16 mouse cellular contexts compared by ENCODE assay signal in the genomic region with DNA sequence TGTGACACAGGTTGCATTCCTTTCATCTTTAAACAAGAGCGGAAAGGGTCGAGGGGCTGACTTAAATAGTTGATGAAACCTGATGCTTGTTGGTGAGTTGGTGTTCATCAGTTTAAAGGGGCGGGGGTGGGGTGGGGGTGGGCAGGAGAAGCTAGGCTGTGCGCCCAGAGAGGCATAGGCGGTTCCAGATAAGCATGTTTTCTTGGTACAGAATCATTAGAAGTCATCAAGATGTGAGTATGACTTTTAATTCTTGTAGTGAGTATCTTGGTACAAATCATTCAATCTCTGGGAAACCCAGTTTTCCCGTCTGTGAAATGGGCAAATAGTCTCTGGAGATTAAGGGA. TPM values are rescaled to one million over a fixed set of nuclear protein-coding genes. Genes with fewer than 3 reads are reported as not detected.
DNase-seq lines count a peak whose midpoint lies in the region; ATAC-seq and TF ChIP-seq lines count a peak whose summit lies in the region.
"Had no signal": no experiment of that assay in that cellular context is flagged by ENCODE, and none has a peak within 500 bp of the region (broad histone marks: within the 10 kb centered on the region; RNA-seq: fewer than 3 reads in every experiment).

No protein-coding gene starts in this region.

- no peaks in the 10 kb centered on the region for H3K27me3 ChIP-seq in heart, embryonic 13.5 days (replicated peaks)
- no peaks in the 10 kb centered on the region for H3K27me3 ChIP-seq in E14TG2a.4 (ENCODE audit: insufficient read depth, low read length)
- no peaks in the 10 kb centered on the region for H3K27me3 ChIP-seq in liver, embryonic 13.5 days
- H3K27me3 ChIP-seq: CH12.LX; stomach, embryonic 15.5 days had no signal

- 54% methylated on average over 6 of the region's 6 CpGs for WGBS in heart, embryonic 13.5 days
- 27% methylated on average over 6 of the region's 6 CpGs for WGBS in liver, embryonic 13.5 days (ENCODE audit: insufficient replicate concordance)

- no peak for DNase-seq in heart, postnatal 25 days (ENCODE audit: low spot score)
- DNase-seq in c-Kit-positive CD71-positive TER-119-positive erythroid progenitor cells, embryonic 14.5 days (ENCODE audit: low spot score): peak; percentile 16
- DNase-seq in liver, embryonic 13.5 days: no peak
- no peak for DNase-seq in adrenal gland, postnatal 14 days
- no peak for DNase-seq in neural tube, embryonic 10.5 days (ENCODE audit: extremely low spot score, low spot score)
- DNase-seq: adrenal gland, adult 8-10 months; cerebellum, adult 11 months; gastrocnemius, postnatal 10 days; kidney, adult 11 months; right cerebral cortex, postnatal 25 days; thymus, adult 18-20 months had no signal

- H3K9ac ChIP-seq in heart, embryonic 13.5 days: no peak overlapping the region
- 0 out of 2 replicates have a peak overlapping the region, but pooled peaks have one; percentile 83 for H3K9ac ChIP-seq in liver, embryonic 13.5 days
- H3K9ac ChIP-seq: stomach, embryonic 15.5 days had no signal

- intact Hi-C loops in heart, postnatal 25 days (cut with DNase I): loop anchor here (5.0 kb wide), 2 partner anchors 45 to 110 kb away; a partner anchor contains a TSS

- no peaks in the 10 kb centered on the region for H3K36me3 ChIP-seq in heart, embryonic 13.5 days
- H3K36me3 ChIP-seq in E14TG2a.4 (ENCODE audit: insufficient read depth, low read length): peaks cover 10% of the 10 kb centered on the region
- H3K36me3 ChIP-seq in liver, embryonic 13.5 days: no peaks in the 10 kb centered on the region
- H3K36me3 ChIP-seq: stomach, embryonic 15.5 days had no signal

- TF ChIP-seq CTCF in E14TG2a.4 (conservative IDR thresholded peaks at IDR 0.05; ENCODE audit: low read length): no peak

- H3K4me1 ChIP-seq in heart, embryonic 13.5 days: peaks cover 12% of the 10 kb centered on the region
- H3K4me1 ChIP-seq in E14TG2a.4 (replicated peaks; ENCODE audit: low read depth, low read length): peaks cover 53% of the 10 kb centered on the region
- peaks cover 34% of the 10 kb centered on the region for H3K4me1 ChIP-seq in liver, embryonic 13.5 days (replicated peaks)

- H3K4me3 ChIP-seq in heart, embryonic 13.5 days: no peak overlapping the region
- H3K4me3 ChIP-seq in E14TG2a.4 (replicated peaks; ENCODE audit: low read length): peak overlapping the region; percentile 94
- H3K4me3 ChIP-seq in liver, embryonic 13.5 days (replicated peaks): no peak overlapping the region

- H3K4me2 ChIP-seq in heart, embryonic 13.5 days: peak overlapping the region; percentile 83; the same call in 1 of the 2 replicates
- H3K4me2 ChIP-seq in liver, embryonic 13.5 days: peak overlapping the region; percentile 99

- H3K27ac ChIP-seq in heart, embryonic 13.5 days (replicated peaks): no peak overlapping the region
- peak overlapping the region; percentile 65; the same call in 1 of the 2 replicates for H3K27ac ChIP-seq in liver, embryonic 13.5 days
- H3K27ac ChIP-seq: hindbrain, postnatal 0 days had no signal

- no peak for ATAC-seq in heart, embryonic 13.5 days (ENCODE audit: extremely low read depth, insufficient number of reproducible peaks, low FRiP score, low TSS enrichment)
- no peak for ATAC-seq in liver, embryonic 13.5 days (ENCODE audit: low read depth)
- ATAC-seq: hindbrain, postnatal 0 days had no signal

- H3K9me3 ChIP-seq in heart, embryonic 13.5 days: peaks cover 4% of the 10 kb centered on the region; the same call in 1 of the 2 replicates
- no peaks in the 10 kb centered on the region for H3K9me3 ChIP-seq in E14TG2a.4 (ENCODE audit: low read length)
- H3K9me3 ChIP-seq in liver, embryonic 13.5 days (replicated peaks): no peaks in the 10 kb centered on the region
- H3K9me3 ChIP-seq: stomach, embryonic 15.5 days had no signal

RNA-seq across cellular contexts. Expression of a gene that starts 1.6 kb away (rescaled TPM):
- 2.3 and 2.6 TPM in 2 replicates for polyA plus RNA-seq in heart, embryonic 13.5 days (2015; fragmentation: Nextera tagmentation; extraction: Ambion mirVana)
- total RNA-seq in heart, postnatal 25 days (2021): 1 to 10 TPM in 1 of 2 experiments, under 1 TPM in 1; 0.78 to 1.0 TPM
- 1.1 and 1.8 TPM in 2 replicates for polyA plus RNA-seq in liver, embryonic 13.5 days (2015; fragmentation: Nextera tagmentation; extraction: Ambion mirVana)
- total RNA-seq in adrenal gland, postnatal 14 days (2021): 1.9 TPM in 2 replicates

RNA-seq across cellular contexts. Expression of a gene that starts 40.7 kb away (rescaled TPM):
- polyA plus RNA-seq in heart, embryonic 13.5 days (2015; fragmentation: Nextera tagmentation; extraction: Ambion mirVana): 76.7 and 77.5 TPM in 2 replicates
- 10 to 100 TPM; 15.9 to 19.5 TPM for total RNA-seq in heart, postnatal 25 days (2021)
- 59.9 and 71.4 TPM in 2 replicates for polyA plus RNA-seq in liver, embryonic 13.5 days (2015; fragmentation: Nextera tagmentation; extraction: Ambion mirVana)
- 61.0 and 61.9 TPM in 2 replicates for total RNA-seq in adrenal gland, postnatal 14 days (2021)
